Mouse (Mus musculus) frontal cortex, postnatal 14 days (tissue): ENCODE results near the gene Pds5a.
"Not testable (repeated sequence)": the region's sequence is repeated elsewhere in the genome, so short reads cannot be mapped to it uniquely, and the experiment has no call there.

Source experiments
- DNase-seq, 2 experiments: peaks; one replicate each; pipeline ENCODE4 v3.0.0; 2022; ENCODE audit warnings: low spot score in 2 of 2

The Pds5a gene

GRCm38 (mm10) chr5:65696821-65697485, 1.1 kb downstream of the Pds5a start:
- DNase-seq = peak; percentile 41 to 58

- not testable (repeated sequence) for DNase-seq
These were observed 4.0 kb downstream of the Pds5a start for GRCm38 (mm10) chr5:65694076-65694475.

GRCm38 (mm10) chr5:65693018-65693417, 5.1 kb downstream of the Pds5a start:
- no peak for DNase-seq

GRCm38 (mm10) chr5:65688806-65689205, 9.3 kb downstream of the Pds5a start:
- DNase-seq = no peak

GRCm38 (mm10) chr5:65686806-65687205, 11.3 kb downstream of the Pds5a start:
- no peak for DNase-seq

- no peak for DNase-seq
These were observed 19.2 kb downstream of the Pds5a start for GRCm38 (mm10) chr5:65678826-65679225.

- no peak for DNase-seq
These were observed 25.9 kb downstream of the Pds5a start for GRCm38 (mm10) chr5:65672162-65672561.

- no peak for DNase-seq
These were observed 30.4 kb downstream of the Pds5a start for GRCm38 (mm10) chr5:65667644-65668043.

GRCm38 (mm10) chr5:65665370-65665769, 32.7 kb downstream of the Pds5a start:
- DNase-seq = no peak

- DNase-seq = no peak
These were observed 36.1 kb downstream of the Pds5a start for GRCm38 (mm10) chr5:65661958-65662357.

- DNase-seq = no peak
These were observed 44.3 kb downstream of the Pds5a start for GRCm38 (mm10) chr5:65653786-65654185.

- DNase-seq = no peak
These were observed 59.2 kb downstream of the Pds5a start for GRCm38 (mm10) chr5:65638896-65639295.

- no peak for DNase-seq
These were observed 73.7 kb downstream of the Pds5a start for GRCm38 (mm10) chr5:65624340-65624739.

- DNase-seq = no peak
These were observed 84.7 kb downstream of the Pds5a start for GRCm38 (mm10) chr5:65613152-65613924.

- no peak for DNase-seq
These were observed 87.5 kb downstream of the Pds5a start for GRCm38 (mm10) chr5:65610541-65610940.

GRCm38 (mm10) chr5:65609769-65610168, 88.3 kb downstream of the Pds5a start:
- no peak for DNase-seq

- DNase-seq = no peak
These were observed 91.3 kb downstream of the Pds5a start for GRCm38 (mm10) chr5:65606820-65607219.

GRCm38 (mm10) chr5:65599681-65600080, 98.4 kb downstream of the Pds5a start:
- no peak for DNase-seq

- DNase-seq = no peak
These were observed 105.7 kb downstream of the Pds5a start for GRCm38 (mm10) chr5:65592421-65592820.

- DNase-seq = no peak
These were observed 107.9 kb downstream of the Pds5a start for GRCm38 (mm10) chr5:65590199-65590598.

GRCm38 (mm10) chr5:65586291-65586690, 111.8 kb downstream of the Pds5a start:
- no peak for DNase-seq

GRCm38 (mm10) chr5:65578545-65578944, 119.5 kb downstream of the Pds5a start:
- DNase-seq = no peak

GRCm38 (mm10) chr5:65575896-65576295, 122.2 kb downstream of the Pds5a start:
- DNase-seq = no peak
